Mouse (Mus musculus) skeletal muscle tissue, adult 2 months (tissue): ENCODE data around the gene Crtap.

Experiments
- DNase-seq: peaks from one replicate; pipeline ENCODE4 v3.0.0-alpha.2; 2012; ENCODE audit warnings: low read depth, low spot score

Gene Crtap

DNA sequence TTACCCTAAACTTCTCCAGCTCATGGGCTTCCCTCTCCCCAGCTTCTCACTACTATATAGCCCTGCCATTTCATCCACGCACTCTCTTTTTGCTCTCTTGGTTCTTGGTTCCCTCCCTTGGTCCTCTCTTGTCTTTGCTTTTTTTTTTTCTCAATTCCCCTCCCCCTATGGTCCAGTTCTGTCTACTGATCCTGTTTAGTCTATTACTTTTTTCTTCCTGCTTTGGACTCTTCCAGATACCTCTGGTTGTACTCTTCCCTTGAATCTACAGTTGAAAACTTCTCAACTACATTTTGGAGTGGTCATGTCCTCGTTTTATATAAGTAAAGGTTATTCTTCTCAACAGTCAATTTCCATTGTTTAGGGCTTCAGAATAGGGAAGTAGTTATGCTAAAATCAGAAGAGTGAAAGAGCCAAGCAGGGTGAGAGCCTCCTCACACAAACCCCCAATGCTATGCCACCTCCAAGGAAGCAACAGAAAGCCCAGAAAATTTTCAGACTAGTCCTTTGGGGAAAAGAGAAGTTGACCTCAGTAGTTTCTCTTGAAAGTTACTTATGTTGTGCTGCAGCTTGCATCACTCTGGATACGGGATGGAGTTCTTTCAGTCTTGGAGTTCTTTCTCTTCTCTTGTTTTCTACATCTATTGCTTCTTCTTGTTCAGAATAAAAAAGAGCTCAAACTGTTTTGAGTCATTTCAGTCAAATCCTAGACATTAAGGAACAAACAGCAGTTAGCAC is 64.3 kb downstream of the Crtap start:
- no peak for DNase-seq
